Mouse (Mus musculus): ENCODE data around the gene Dock7.

DNA sequence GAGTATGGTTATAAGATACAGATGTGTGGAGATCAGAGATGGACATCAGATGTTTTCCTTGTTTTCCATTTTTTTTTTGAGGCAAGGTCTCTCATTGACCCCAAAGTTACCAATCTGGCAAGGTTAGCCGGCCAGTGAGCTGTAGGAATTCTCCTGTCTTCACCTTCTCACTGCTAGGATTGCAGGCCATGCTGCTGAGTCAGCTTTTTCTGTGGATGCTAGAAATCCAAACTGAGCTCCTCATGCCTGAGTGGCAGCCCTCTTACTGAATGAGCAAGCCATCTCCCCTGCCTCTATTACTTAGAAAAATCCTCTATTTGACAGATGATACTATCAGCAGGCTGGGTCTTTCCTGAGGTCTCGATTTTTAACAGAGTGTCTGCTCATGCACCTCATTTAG lies 142.0 kb downstream of the Dock7 start:
- TF ChIP-seq CTCF (IDR thresholded peaks at IDR 0.05; ENCODE audit: low read depth, low read length) (no peak), POLR2A (IDR thresholded peaks at IDR 0.05; ENCODE audit: extremely low read depth, insufficient read depth, low read length) (no peak)
